Mouse (Mus musculus) spleen, postnatal 0 days (tissue): ENCODE results near the gene Msl1. TPM values are rescaled to one million over a fixed set of nuclear protein-coding genes. Genes with fewer than 3 reads are reported as not detected.

ENCODE experiments used
- polyA plus RNA-seq: library from polyadenylated mRNA; unstranded; fragments of >200 nt; fragmentation: Nextera tagmentation; extraction: Ambion mirVana; gene quantifications from 2 replicates; pipeline ENCODE4 v1.2.1, GENCODE M21; 2015

Msl1 gene
- 15.0 and 18.0 TPM in 2 replicates for polyA plus RNA-seq

GRCm38 (mm10) chr11:98795015-98795713, at the start of gene Msl1:
Gene Msl1, plus strand, starts transcription at chr11:98795516.

GRCm38 (mm10) chr11:98774582-98775347, 20.6 kb upstream of the Msl1 start, which contains the start of gene Nr1d1:
Gene Nr1d1, minus strand, starts transcription at chr11:98775333.

GRCm38 (mm10) chr11:98804605-98805004, 9.3 kb downstream of the Msl1 start, which contains the start of gene Casc3:
Gene Casc3, plus strand, starts transcription at chr11:98804905.

GRCm38 (mm10) chr11:98836651-98837141, 41.4 kb downstream of the Msl1 start, which contains the start of gene Rapgefl1:
Gene Rapgefl1, plus strand, starts transcription at chr11:98836785.

Other genes starting within 250 kb of the Msl1 start
- gene Ikzf3, start 249.5 kb upstream of the Msl1 start, polyA plus RNA-seq: 2.8 and 3.2 TPM in 2 replicates
- gene Zpbp2, start 244.4 kb upstream of the Msl1 start, polyA plus RNA-seq: 0.86 and 1.9 TPM in 2 replicates
- gene Ormdl3, start 208.1 kb upstream of the Msl1 start, polyA plus RNA-seq: 47.2 and 53.2 TPM in 2 replicates
- not detected in 2 replicates for gene Lrrc3c, start 197.2 kb upstream of the Msl1 start, polyA plus RNA-seq
- 0.89 and 0.91 TPM in 2 replicates for gene Gm12355, start 169.9 kb upstream of the Msl1 start, polyA plus RNA-seq
- not detected in 2 replicates for gene Gsdma3, start 169.2 kb upstream of the Msl1 start, polyA plus RNA-seq
- not detected in 2 replicates for gene Gsdma2, start 148.8 kb upstream of the Msl1 start, polyA plus RNA-seq
- gene Gsdma, start 131.2 kb upstream of the Msl1 start, polyA plus RNA-seq: 0.08 and 0.10 TPM in 2 replicates
- gene Psmd3, start 113.0 kb upstream of the Msl1 start, polyA plus RNA-seq: 97.4 and 100 TPM in 2 replicates
- gene Csf3, start 94.3 kb upstream of the Msl1 start, polyA plus RNA-seq: not detected in 2 replicates
- 22.2 and 22.7 TPM in 2 replicates for gene Med24, start 66.1 kb upstream of the Msl1 start, polyA plus RNA-seq
- 15.5 and 19.9 TPM in 2 replicates for gene Thra, start 54.9 kb upstream of the Msl1 start, polyA plus RNA-seq
- gene Nr1d1, start 20.2 kb upstream of the Msl1 start, polyA plus RNA-seq: 0.90 and 1.2 TPM in 2 replicates
- 15.9 and 16.2 TPM in 2 replicates for gene Casc3, start 9.4 kb downstream of the Msl1 start, polyA plus RNA-seq
- gene Rapgefl1, start 41.3 kb downstream of the Msl1 start, polyA plus RNA-seq: 0.19 and 0.38 TPM in 2 replicates
- gene Wipf2, start 68.1 kb downstream of the Msl1 start, polyA plus RNA-seq: 3.2 and 3.7 TPM in 2 replicates
- 59.7 and 71.2 TPM in 2 replicates for gene Cdc6, start 112.3 kb downstream of the Msl1 start, polyA plus RNA-seq
- gene Rara, start 132.3 kb downstream of the Msl1 start, polyA plus RNA-seq: 13.0 and 18.8 TPM in 2 replicates
- 0.52 TPM in 1 of 2 replicates, not detected in the other for gene Gjd3, start 187.5 kb downstream of the Msl1 start, polyA plus RNA-seq
- 227 and 254 TPM in 2 replicates for gene Top2a, start 228.7 kb downstream of the Msl1 start, polyA plus RNA-seq
- 250 and 413 TPM in 2 replicates for gene Igfbp4, start 245.7 kb downstream of the Msl1 start, polyA plus RNA-seq